Mouse (Mus musculus): ENCODE results near the gene Cntn5.

The Cntn5 gene

DNA sequence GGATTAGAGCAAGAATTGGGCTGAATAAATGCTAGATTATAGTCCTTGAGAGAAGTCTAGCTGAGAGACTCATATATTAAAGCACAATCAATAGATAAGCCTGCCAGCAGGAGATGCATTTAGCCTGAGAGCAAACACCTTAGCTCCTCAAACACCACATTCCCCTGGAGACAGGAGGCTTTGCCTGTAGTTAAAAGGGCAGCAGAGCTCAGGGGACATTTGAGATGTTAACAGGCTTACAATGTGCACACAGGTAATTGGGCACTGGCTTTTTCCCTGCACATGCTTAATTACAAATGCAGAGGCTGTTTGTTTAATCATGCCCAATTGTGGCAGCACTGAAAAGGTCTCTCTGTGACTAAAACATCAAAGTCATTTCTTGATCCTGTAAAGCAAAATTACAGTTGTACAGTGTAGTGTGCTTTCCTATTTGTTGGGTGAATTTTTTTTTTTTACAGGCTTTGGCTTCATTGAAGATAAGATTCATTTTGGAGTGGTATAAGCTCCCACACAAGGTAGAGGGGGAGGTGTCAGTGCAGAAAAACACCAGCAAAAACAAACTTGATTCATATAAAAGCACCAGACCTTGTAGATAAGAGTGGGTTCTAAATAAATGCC lies 457.2 kb downstream of the Cntn5 start:
- no peak for DNase-seq (ENCODE audit: low read depth)

DNA sequence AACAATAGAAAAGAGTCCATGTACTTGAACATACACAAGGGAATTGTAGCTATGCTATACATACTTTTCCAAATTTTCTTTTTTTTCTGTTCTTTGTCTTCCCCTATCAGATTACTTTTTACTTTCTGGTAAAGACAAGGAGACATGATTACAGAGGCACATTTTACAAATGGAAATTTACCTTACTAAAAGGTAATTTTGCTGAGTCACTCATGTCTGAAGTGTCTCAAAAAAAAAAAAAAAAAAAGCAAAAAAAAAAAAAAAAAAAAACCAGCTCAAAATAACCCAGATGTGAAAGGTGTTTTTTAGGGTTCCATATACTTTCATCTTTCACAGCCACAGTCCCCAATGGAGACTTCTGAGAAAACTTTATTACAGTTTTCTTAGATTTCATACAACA lies 492.5 kb downstream of the Cntn5 start:
- no peak for DNase-seq (ENCODE audit: low read depth)

DNA sequence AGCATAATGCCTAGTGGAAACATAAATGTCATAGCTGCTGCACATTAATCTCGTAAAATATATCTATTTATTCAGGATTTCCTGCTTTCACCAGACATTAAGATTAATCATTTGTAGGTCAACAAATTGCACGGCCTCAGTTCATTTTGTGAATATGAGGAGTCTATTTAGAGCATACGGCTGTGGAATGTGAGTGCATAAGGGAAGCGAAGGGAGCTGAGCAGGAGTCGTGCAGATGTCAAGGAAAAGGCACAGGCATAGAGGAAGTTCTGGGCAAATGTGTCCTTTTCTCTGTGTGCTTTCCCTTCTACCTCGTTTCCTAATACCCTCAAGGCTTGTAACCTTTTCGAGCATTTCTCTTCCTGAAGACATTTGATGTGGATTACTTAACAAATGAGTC lies 504.5 kb downstream of the Cntn5 start:
- no peak for DNase-seq (ENCODE audit: low read depth)

DNA sequence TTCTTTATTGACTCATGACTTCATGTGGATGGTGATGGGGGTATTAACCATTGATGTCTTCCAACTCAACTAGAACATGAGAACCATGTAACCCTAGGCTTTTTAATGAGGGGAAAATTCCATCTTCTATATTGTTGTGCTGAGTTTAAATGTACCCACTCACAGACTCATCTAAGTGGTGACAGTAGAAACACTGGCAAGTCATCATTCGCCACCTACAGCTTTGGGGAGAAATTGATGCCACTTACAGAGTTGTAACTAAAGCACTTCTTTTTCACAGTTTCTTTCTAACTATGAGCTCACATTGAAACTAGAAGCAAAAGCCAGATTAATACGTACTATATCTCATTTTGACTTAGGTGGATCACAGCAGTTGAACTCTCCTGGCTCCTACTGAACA lies 514.7 kb downstream of the Cntn5 start:
- DNase-seq (ENCODE audit: low read depth) = no peak

DNA sequence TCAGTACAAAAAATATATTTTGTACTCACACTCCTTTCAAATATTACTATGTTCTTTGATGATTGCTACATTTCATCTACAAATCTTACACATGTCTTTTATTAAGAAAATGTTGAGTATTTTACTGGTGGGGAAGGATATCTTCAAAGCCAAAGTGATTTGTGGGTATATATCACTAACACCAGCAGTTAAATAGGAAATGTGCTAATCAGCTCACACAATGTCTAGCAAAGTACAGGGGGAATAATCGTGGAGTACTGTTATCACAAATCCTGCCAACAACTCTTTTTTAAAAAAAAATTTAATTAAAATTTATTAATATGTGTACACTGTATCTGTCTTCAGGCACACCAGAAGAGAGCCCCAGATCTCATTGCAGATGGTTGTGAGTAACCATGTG lies 520.1 kb downstream of the Cntn5 start:
- no peak for DNase-seq (ENCODE audit: low read depth)

DNA sequence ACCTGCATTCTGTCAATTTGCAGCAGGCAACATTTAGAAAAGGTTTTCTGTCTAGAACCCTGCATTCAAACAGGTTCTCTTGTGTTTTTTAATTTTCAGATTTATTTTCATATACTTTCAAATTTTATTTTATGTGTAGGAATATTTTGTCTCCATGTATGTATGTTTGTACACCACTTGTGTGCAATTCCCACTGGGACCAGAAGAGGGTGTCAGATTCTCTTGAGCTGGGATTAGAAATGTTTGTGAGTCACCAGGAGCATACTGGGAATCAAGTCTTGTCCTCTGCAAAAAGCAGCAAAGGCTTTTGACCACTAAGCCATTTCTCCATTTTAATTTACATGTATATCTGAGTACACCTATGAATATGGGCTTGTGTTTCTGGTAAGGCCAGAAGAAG lies 521.4 kb downstream of the Cntn5 start:
- DNase-seq (ENCODE audit: low read depth) = peak; percentile 1

DNA sequence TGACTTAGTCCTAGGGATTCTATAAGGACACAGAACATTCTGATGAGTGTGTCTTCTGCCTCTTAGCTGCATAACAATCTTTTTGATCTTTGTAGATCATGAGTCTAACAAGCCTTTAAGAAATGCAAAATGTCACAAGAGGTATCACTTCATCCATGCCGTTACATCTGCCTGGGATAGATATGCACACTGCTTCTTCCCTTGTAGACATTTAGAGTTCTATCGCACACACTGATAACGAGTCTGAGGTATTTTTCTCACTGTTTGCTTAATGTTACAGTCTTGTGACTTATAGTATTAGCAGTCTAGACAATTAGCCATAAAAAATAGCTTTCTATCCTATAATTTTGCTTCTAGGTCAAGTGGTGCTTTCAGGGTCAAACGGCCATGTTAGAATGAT lies 522.9 kb downstream of the Cntn5 start:
- DNase-seq (ENCODE audit: low read depth) = no peak

DNA sequence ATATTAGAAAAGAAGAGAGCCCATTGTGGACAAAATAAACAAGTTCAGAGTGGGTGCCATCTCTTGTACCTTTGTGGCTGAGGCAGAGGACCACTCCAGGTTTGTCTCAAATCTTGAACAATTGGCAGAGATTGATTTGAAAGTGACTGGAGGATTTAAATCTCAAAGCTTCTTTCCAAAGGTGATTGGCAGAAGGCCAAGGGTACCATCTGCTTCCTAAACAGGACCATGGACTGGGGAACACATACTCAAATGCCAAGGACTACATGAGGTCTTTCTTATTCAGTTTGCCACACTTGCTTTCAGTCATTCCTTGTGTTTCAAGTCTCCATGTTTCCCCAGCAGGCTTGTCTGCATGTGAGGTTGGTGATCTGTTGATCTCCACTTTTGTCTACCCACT lies 528.3 kb downstream of the Cntn5 start:
- DNase-seq (ENCODE audit: low read depth) = no peak

DNA sequence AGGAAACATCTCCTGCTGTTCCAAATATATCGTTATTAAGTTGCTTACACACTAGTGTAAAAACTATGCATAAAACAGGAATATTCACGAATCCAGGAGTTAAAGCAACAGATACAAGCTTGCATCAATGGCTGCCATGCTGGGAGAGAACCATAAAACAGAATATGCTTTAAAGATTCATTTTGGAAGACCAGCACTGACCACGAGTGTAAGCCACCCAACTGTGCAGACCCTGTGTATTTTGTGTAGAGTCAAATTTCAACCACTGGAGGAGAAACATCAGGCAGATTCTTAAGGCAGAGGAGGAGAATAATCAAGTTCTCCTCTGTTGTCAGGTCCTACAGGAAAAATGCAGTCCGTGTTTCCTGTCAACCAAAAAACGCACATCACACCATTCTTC lies 535.6 kb downstream of the Cntn5 start:
- DNase-seq (ENCODE audit: low read depth) = no peak

DNA sequence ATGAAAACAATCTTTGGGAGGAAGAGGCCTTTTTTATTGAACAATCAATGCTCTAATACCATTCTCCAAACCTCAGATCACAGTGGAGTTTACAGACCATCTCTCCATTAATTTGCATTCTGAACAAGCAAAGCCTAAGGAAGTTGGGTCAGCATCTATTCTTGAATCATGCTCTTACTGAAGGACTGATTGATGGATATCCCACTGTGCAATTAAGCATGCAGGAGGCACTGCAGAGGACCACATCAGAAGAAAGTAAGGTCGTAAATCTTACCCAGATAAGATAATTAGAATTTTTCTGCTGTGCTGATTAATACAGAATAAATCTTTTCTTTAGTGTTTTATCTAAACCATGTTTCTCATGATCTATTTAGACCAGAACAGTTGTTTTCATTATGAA lies 536.2 kb downstream of the Cntn5 start:
- DNase-seq (ENCODE audit: low read depth) = no peak

DNA sequence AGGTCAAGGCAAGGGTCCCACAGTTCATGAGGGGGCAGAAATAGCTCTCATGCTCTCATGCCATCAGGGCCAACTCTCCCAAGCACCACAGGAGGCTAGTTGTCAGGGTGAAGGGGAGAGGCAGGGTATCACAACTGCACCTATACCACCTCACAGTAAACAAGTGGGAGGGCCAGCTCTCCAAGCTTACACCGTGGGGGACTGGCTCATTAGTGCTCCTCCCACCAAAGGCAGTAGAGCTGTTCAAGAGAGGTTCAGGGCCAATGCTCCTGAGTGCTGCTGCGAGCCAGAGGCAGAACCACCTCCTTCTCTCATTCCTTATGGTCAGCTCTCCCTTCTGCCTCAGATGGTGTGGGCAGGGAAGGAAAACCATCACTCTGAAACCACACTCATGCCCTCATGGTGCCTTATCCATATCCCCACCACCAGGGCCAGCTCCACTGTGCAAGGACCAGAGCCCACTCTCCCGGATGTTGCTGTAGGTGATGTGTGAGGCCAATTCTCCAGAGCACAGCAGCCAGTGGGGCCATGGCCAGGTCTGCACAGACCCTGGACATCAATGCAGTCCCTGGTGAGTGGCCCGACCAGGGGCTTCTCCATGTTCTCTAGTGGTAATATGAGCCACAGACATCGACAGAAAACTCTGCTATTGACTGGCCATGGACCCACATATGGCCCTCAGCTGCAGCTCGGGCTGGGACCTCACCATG lies 538.2 kb downstream of the Cntn5 start:
- no peak for DNase-seq (ENCODE audit: low read depth)

DNA sequence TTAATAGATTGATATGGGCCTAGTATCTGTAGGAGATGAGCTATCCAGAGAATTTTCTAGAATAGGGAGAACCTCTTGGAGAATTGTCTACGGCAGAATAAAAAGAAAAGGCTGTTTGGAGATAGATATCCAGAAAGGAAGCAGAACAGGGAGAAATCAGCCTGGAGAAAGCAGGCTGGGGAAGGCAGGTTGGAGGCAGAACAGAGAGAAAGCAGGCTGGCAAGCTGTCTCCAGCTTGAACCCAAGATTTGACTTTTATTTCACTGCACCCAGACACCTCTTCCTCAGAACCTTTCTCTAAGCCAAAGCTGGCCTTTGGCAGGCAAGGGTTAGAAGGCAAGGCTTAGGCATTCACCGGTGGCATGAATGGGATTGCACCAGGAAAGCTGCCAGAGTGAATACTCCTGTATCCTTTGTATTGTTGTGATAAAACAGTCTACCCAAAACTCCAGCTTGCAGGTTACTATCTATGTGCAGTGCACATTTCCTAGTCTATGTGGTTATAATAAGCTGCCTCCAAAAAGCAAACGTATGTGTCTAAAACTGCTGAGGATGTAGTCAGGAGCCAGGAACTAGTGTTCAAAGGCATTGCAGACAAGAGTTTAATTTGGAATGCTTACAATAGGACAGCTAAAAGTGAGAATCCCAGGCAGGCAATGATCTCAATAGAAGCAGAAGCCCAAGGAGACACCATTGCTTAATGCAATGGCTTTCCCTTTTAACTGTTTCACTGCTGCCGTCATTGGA lies 553.5 kb downstream of the Cntn5 start:
- no peak for DNase-seq (ENCODE audit: low read depth)

DNA sequence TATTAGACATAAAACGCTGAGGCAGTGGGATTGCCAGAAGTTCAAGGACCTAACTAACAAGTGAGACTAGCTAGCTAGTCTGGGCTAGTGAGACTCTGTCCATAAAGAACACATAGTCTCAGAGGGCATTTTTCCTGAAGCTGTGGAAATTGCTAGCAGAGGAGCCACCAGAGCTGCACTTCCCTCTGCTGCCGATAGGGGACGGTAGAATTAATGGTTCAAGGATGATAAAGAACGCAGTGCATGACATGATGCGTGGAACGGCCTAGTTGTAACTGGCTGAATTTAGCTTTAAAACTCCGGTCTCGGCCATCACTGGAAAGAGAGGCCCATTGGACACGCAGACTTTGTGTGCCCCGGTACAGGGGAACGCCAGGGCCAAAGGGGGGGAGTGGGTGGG lies 555.8 kb downstream of the Cntn5 start:
- no peak for DNase-seq (ENCODE audit: low read depth)

DNA sequence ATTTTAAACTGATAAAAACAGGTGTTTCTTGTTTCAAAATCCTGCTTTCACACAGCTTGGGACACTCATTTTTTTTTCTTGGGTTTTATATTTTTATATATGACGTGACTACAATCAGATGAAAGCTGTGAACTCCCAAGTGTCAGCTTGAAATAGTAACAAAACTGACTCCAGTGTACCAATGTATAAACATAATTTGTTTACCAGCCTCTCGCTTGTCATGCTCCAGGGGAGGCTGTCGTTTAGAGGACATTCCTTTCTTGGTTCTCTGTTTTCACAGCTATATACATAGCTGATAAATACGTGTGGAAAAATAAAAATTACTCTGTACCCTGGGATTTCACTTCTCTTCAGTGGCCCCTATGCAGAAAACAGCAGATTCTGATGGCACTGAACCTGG lies 556.4 kb downstream of the Cntn5 start:
- DNase-seq (ENCODE audit: low read depth) = no peak

DNA sequence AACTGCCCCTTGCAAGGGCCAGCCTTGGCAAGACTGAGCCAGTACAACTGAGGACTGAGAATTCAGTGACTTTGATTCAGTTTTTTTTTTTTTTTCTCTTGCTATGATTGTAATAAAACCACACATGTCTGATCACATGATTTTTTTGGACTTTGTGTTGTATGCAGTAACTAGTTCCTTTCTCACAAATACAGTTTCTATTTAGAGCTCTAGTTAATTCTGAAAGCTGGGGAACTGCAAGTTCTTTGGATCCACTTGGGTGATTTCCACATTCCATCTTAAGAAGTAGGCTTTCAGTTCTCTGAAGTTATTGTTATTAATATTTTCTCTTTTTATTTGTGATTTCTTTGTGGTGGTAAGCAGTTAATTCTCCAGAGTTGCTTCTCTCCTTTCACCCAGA lies 563.8 kb downstream of the Cntn5 start:
- no peak for DNase-seq (ENCODE audit: low read depth)

DNA sequence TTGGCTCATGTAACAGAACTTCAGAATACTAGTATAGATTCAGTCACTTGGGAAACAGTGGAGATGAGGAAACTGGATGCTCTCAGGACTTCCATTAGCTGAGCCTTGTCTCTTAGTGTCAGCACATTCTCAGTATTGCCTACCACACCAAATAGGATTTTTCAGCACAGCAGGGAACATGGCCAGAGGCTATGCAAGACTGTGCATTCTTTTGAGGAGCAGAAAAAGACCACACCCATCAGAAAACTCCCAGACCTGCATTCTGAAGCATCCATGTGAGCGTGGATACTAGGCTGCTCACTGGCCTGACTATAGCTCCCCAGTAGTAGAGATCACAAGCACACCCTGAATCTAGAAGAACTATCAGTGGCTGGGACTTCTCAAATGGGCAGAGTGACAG lies 564.9 kb downstream of the Cntn5 start:
- DNase-seq (ENCODE audit: low read depth) = no peak

DNA sequence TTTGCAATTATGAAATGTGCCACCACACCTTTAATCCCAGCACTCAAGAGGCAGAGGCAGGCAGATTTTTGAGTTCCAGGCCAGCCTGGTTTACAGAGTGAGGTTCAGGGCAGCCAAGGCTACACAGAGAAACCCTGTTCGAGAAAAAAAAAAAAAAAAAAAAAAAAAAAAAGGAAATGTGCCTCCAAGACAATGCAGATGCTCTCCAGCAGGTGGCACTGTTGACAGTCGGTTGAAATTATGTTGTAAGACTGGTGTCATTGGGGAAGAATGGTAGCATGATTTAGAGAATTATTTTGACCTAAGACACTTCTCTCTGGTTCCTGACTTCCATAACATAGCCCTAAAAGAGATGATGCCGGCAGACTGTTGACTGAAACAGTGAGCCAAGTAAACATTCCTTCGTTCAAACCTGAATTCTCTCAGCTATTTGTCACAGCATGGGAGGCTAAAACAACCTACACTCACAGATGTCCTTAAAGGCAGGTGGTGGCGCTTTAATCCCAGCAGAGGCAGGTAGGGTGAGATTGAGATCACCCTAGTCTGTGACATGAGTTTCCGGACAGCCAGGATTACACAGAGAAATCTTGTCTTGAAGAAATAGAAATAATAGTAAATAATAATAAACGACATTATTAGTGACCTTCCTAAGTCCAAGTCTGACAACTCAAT lies 579.7 kb downstream of the Cntn5 start:
- peak; percentile 59 for DNase-seq (ENCODE audit: low read depth)

DNA sequence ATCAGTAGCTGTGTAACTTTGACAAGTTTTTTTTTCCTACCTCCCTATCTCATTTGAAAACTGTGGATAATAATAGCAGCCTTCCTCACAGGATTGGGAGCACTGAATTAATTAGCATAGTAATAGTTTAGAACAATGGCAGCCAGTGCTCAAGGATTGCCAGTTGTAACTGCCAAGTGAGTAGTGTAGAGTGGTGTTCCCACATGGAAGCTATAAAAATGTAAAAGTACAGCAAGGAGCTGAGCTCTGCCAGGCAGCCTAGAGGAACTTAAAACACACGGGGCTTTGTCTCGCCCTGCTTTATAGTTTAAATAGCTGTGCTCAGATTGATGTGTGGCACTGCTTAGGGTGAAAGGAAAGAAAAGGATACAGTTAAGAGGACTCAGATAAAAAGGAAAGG lies 635.2 kb downstream of the Cntn5 start:
- DNase-seq (ENCODE audit: low read depth) = no peak

DNA sequence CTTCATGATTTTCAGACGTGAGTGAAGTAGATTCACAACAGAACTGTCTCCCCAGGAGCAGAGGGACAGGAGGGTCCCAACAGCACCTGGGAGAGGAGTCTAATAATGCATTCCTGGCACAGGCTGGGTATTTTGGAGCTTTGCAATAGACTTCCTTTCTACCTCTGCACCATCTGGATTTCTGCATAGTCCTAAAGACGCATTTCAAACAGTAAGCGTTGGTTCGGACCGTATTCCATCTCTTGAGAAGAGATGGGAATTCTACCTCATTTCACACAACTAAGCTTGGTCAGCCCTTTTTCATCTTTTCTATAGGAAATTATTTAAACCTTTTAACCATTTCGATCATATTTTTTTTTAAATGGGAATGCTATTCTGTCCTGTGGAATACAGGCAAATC lies 635.7 kb downstream of the Cntn5 start:
- no peak for DNase-seq (ENCODE audit: low read depth)

DNA sequence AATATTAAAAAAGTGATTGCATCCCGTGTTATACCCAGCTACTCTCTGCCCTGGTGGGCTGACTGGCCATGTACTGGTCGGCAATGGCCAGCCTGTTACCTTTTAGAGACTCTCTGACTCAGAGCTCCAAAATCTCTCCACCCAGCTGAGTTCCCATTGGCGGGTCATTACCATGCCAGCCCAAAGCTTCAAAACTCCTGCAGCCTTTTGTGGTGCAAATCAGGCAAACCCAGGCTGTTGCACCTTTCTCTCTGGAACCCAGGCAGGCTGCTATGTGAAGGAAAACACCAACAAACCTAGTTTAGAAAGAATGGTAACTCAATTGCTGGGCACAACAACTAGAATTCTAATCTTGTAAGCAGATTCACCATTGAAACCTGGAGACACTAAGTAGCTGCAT lies 639.0 kb downstream of the Cntn5 start:
- DNase-seq (ENCODE audit: low read depth) = no peak

DNA sequence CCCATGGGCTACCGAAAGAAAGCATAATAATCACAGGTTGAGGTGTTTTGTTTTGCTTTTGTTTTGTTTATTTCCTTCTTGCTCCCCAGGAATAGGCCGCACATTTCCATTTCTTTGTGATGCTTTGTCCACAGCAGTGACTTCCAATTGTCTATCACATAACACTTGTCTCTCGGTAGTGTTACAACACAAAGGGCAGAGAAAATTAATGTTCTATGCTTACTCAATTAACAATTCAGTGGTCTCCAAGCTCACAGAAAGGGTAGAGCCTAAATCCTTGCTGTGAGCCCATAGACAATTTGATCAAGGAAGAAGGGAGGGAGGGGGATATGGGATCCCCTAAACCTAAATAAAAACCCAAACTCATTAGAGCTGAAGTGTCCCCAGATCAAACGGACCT lies 671.2 kb downstream of the Cntn5 start:
- DNase-seq (ENCODE audit: low read depth) = no peak

DNA sequence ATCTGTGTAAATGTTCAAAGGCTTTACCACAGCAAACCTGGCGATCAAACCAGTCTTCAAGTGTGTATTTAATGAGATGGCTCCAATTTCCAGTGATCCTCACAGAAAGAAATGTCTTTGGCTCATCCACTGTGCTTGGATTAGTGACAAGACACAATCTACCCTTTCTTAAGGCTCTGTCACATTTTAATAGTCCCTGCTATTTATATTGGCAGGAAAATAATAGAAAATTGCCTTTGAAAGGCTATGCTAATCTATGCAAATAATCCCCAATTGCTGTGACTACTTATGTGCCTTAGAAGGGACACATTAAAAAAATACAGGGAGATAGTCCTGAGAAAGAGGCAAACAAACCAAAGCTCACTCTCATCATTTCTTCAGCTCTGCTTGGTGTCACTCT lies 672.5 kb downstream of the Cntn5 start:
- no peak for DNase-seq (ENCODE audit: low read depth)

DNA sequence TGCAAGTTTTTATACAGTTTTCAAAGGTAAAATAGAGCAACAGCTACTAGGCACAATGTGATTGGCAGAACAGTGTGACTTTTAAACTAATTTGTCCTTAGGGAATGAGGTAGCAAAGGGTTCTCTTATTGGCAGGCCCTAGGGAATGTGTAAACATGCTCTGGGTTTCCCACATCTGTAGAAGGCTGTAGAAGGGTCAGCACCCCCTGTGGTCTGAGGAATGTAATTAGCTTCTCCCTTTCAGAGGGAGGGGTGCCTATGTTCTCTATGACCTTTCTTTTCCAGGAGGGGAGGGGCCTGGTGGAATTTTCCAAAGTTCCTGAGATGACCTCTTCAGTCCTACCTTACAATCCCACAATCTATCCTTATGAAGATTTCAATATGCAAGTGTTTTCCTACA lies 673.6 kb downstream of the Cntn5 start:
- DNase-seq (ENCODE audit: low read depth) = no peak

All from NIH3T3 (cell line).